Mouse (Mus musculus) megakaryocyte, embryonic 14.5 days (primary cell): ENCODE measurements around the gene Plod1. TPM values are rescaled to one million over a fixed set of nuclear protein-coding genes. Genes with fewer than 3 reads are reported as not detected.

Source experiments
- H3K27me3 ChIP-seq: replicated peaks from 2 replicates; pipeline ENCODE3; 2012; ENCODE audit warnings: inconsistent platforms
- H3K36me3 ChIP-seq: replicated peaks from 2 replicates; pipeline ENCODE3; 2012; ENCODE audit warnings: low read length, inconsistent platforms, mixed read lengths
- H3K4me1 ChIP-seq: 2 replicates; pipeline ENCODE4 v1.6.1; 2012; ENCODE audit warnings: inconsistent platforms
- H3K4me3 ChIP-seq: replicated peaks from 2 replicates; pipeline ENCODE3; 2012; ENCODE audit warnings: moderate library complexity, mild to moderate bottlenecking, inconsistent platforms
- H3K9me3 ChIP-seq: 2 replicates; pipeline ENCODE4 v1.6.1; 2012; ENCODE audit warnings: inconsistent platforms
- FLI1 ChIP-seq: IDR thresholded peaks from 2 replicates; pipeline ENCODE4 v1.6.1; 2012; ENCODE audit warnings: low read length, inconsistent platforms, mixed read lengths
- GATA1 ChIP-seq: IDR thresholded peaks from 3 replicates; pipeline ENCODE4 v1.6.1; 2012; ENCODE audit warnings: mixed read lengths, low read length, inconsistent platforms, borderline replicate concordance
- polyA plus RNA-seq: library from polyadenylated mRNA; stranded (reverse); fragments of >175 nt; gene quantifications from 2 replicates; pipeline ENCODE4 v1.2.3, GENCODE M21; 2012; ENCODE audit warnings: low replicate concordance; ENCODE audit not compliant: insufficient read depth

Plod1 gene
- 11.8 and 14.9 TPM in 2 replicates for polyA plus RNA-seq

GRCm38 (mm10) chr4:147936331-147936954, at the start of gene Plod1:
Gene Plod1, minus strand, starts transcription at chr4:147936767.
- H3K4me3 ChIP-seq = peak within 1 kb of the TSS; percentile 97
- TF ChIP-seq FLI1 (no peak), GATA1 (no peak)
- H3K36me3 ChIP-seq = peaks cover 5% of the 10 kb centered on the region
- H3K9me3 ChIP-seq = no peaks in the 10 kb centered on the region
- peaks cover 73% of the 10 kb centered on the region for H3K4me1 ChIP-seq
- H3K27me3 ChIP-seq = peaks cover 18% of the 10 kb centered on the region

- Histone ChIP-seq H3K4me1 (peaks cover 6% of the 10 kb centered on the region; the same call in 1 of the 2 replicates), H3K36me3 (no peaks in the 10 kb centered on the region), H3K4me3 (no peak within 1 kb of the TSS), H3K27me3 (peaks cover 39% of the 10 kb centered on the region), H3K9me3 (no peaks in the 10 kb centered on the region)
- TF ChIP-seq GATA1 (no peak), FLI1 (no peak)
Observed at GRCm38 (mm10) chr4:147985205-147986132, 48.9 kb upstream of the Plod1 start, which contains the start of gene Nppb. Gene Nppb, plus strand, starts transcription at chr4:147985788.

- Histone ChIP-seq H3K36me3 (no peaks in the 10 kb centered on the region), H3K9me3 (peaks cover 16% of the 10 kb centered on the region), H3K27me3 (peaks cover 17% of the 10 kb centered on the region), H3K4me1 (no peaks in the 10 kb centered on the region), H3K4me3 (no peak overlapping the region)
- TF ChIP-seq FLI1 (no peak), GATA1 (no peak)
Observed at GRCm38 (mm10) chr4:147979441-147979860, 42.9 kb upstream of the Plod1 start.

GRCm38 (mm10) chr4:147978391-147978790, 41.8 kb upstream of the Plod1 start:
- H3K4me3 ChIP-seq = no peak overlapping the region
- H3K9me3 ChIP-seq = peaks cover 22% of the 10 kb centered on the region
- H3K36me3 ChIP-seq = no peaks in the 10 kb centered on the region
- H3K27me3 ChIP-seq = peaks cover 14% of the 10 kb centered on the region
- H3K4me1 ChIP-seq = no peaks in the 10 kb centered on the region
- no peak for TF ChIP-seq GATA1
- TF ChIP-seq FLI1 = no peak

- Histone ChIP-seq H3K36me3 (no peaks in the 10 kb centered on the region), H3K27me3 (peaks cover 15% of the 10 kb centered on the region), H3K9me3 (peaks cover 28% of the 10 kb centered on the region), H3K4me1 (no peaks in the 10 kb centered on the region), H3K4me3 (no peak overlapping the region)
- no peak for TF ChIP-seq GATA1
- TF ChIP-seq FLI1 = no peak
Observed at GRCm38 (mm10) chr4:147977726-147978125, 41.2 kb upstream of the Plod1 start.

- Histone ChIP-seq H3K36me3 (no peaks in the 10 kb centered on the region), H3K27me3 (peaks cover 12% of the 10 kb centered on the region), H3K4me3 (no peak overlapping the region), H3K4me1 (no peaks in the 10 kb centered on the region), H3K9me3 (peaks cover 28% of the 10 kb centered on the region)
- TF ChIP-seq FLI1 (no peak), GATA1 (no peak)
Observed at GRCm38 (mm10) chr4:147976237-147976636, 39.7 kb upstream of the Plod1 start.

GRCm38 (mm10) chr4:147969337-147969736, 32.8 kb upstream of the Plod1 start:
- TF ChIP-seq GATA1 (no peak), FLI1 (no peak)
- H3K4me3 ChIP-seq = no peak overlapping the region
- no peaks in the 10 kb centered on the region for H3K36me3 ChIP-seq
- peaks cover 12% of the 10 kb centered on the region for H3K9me3 ChIP-seq
- no peaks in the 10 kb centered on the region for H3K4me1 ChIP-seq
- peaks cover 32% of the 10 kb centered on the region for H3K27me3 ChIP-seq

- peaks cover 36% of the 10 kb centered on the region for H3K27me3 ChIP-seq
- TF ChIP-seq GATA1 = no peak
- no peak for TF ChIP-seq FLI1
Observed at GRCm38 (mm10) chr4:147968816-147969215, 32.2 kb upstream of the Plod1 start.

GRCm38 (mm10) chr4:147965712-147966111, 29.1 kb upstream of the Plod1 start:
- no peaks in the 10 kb centered on the region for H3K36me3 ChIP-seq
- H3K27me3 ChIP-seq = peaks cover 53% of the 10 kb centered on the region
- TF ChIP-seq FLI1 (no peak), GATA1 (no peak)
- no peak overlapping the region for H3K4me3 ChIP-seq
- H3K4me1 ChIP-seq = peaks cover 16% of the 10 kb centered on the region
- H3K9me3 ChIP-seq = no peaks in the 10 kb centered on the region

More at GRCm38 (mm10) chr4:147968816-147969215, 32.2 kb upstream of the Plod1 start:
- H3K36me3 ChIP-seq = no peaks in the 10 kb centered on the region
- no peak overlapping the region for H3K4me3 ChIP-seq
- peaks cover 8% of the 10 kb centered on the region for H3K9me3 ChIP-seq
- H3K4me1 ChIP-seq = peaks cover 1% of the 10 kb centered on the region; the same call in 1 of the 2 replicates
